In the genomic region with DNA sequence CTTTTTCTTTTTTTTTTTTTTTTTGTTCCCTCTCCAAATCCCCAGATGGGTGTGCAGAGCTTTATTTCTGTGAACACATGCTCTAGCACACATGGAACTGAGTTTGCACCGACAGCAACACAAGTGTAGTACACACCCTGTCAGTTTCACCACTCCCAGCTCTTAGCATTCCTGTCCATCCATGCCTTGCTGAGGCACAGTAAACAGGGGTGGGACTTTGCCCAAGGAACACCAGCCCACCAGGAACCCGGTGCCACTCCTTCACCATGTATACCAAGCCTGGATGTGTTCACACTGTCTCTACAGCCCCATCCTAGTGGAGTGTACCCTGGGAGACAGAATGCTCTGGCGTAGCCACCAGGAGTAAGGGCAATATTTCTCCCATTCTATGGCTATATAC, we compare ENCODE assay signal across 14 mouse cellular contexts. TPM values are rescaled to one million over a fixed set of nuclear protein-coding genes. Genes with fewer than 3 reads are reported as not detected.
DNase-seq lines count a peak whose midpoint lies in the region; ATAC-seq and TF ChIP-seq lines count a peak whose summit lies in the region.
"Had no signal": no experiment of that assay in that cellular context is flagged by ENCODE, and none has a peak within 500 bp of the region (broad histone marks: within the 10 kb centered on the region; RNA-seq: fewer than 3 reads in every experiment).

No protein-coding gene starts in this region.

- H3K36me3 ChIP-seq in intestine, postnatal 0 days (ENCODE audit: control insufficient read depth, insufficient read depth) = peaks cover 25% of the 10 kb centered on the region

- H3K9ac ChIP-seq in intestine, postnatal 0 days (ENCODE audit: low read depth, low read length) = no peak overlapping the region

- no peak for TF ChIP-seq CTCF in intestine, postnatal 0 days (IDR thresholded peaks at IDR 0.05; ENCODE audit: low read depth)

- peak; percentile 50 for DNase-seq in layer of hippocampus, adult 9-11 months
- DNase-seq in layer of hippocampus, adult 8-10 months (ENCODE audit: low spot score in 2 of 2) = no peak
- peak; percentile 35 for DNase-seq in right cerebral cortex, postnatal 25 days
- DNase-seq in right cerebral cortex, postnatal 14 days = no peak
- no peak for DNase-seq in c-Kit-positive CD71-positive TER-119-positive erythroid progenitor cells, embryonic 14.5 days (ENCODE audit: low spot score)
- no peak for DNase-seq in adrenal gland, adult (ENCODE audit: inconsistent age in 2 of 2, low spot score in 1 of 2)
- DNase-seq in heart, postnatal 14 days = no peak
- DNase-seq: adrenal gland, postnatal 36 days; cerebellum, adult 2 months; kidney, postnatal 36 days; spleen, adult 18-20 months; thymus, adult 18-20 months had no signal

- H3K27me3 ChIP-seq in intestine, postnatal 0 days (replicated peaks; ENCODE audit: control insufficient read depth, insufficient read depth, low read length) = no peaks in the 10 kb centered on the region

- H3K27ac ChIP-seq in intestine, postnatal 0 days (ENCODE audit: low read depth, low read length) = no peak overlapping the region
- H3K27ac ChIP-seq: heart, embryonic 15.5 days had no signal

- intact Hi-C loops in heart, postnatal 14 days (cut with DNase I) = no loop called here

- WGBS in intestine, postnatal 0 days = 32% methylated on average over 3 of the region's 3 CpGs

- no peaks in the 10 kb centered on the region for H3K9me3 ChIP-seq in intestine, postnatal 0 days (ENCODE audit: control insufficient read depth)
- H3K9me3 ChIP-seq: heart, embryonic 15.5 days had no signal

- ATAC-seq in intestine, postnatal 0 days = peak; percentile 10; the same call in 1 of the 2 replicates

- 0 out of 2 replicates have a peak, but pooled peaks cover 3% of the 10 kb centered on the region for H3K4me1 ChIP-seq in intestine, postnatal 0 days (replicated peaks; ENCODE audit: control insufficient read depth, insufficient read depth, low read length)

- H3K4me3 ChIP-seq in intestine, postnatal 0 days (ENCODE audit: low read depth, low read length) = no peak overlapping the region

- peak overlapping the region; percentile 99; the same call in 1 of the 2 replicates for H3K4me2 ChIP-seq in intestine, postnatal 0 days (replicated peaks; ENCODE audit: low read depth)

RNA-seq across cellular contexts. Expression of a gene that starts 0.9 kb away (rescaled TPM):
- total RNA-seq in layer of hippocampus, adult 8-10 months (2022) = 100 to 1,000 TPM; 171 to 203 (median 197) TPM
- 0.69 and 0.80 TPM in 2 replicates for polyA plus RNA-seq in intestine, postnatal 0 days (2015; fragmentation: Nextera tagmentation; extraction: Ambion mirVana)
- 1 to 10 TPM in 1 of 2 experiments, under 1 TPM in 1; 0.61 to 1.0 TPM for total RNA-seq in heart, postnatal 14 days (2021)

RNA-seq across cellular contexts. Expression of a gene that starts 27.7 kb away (rescaled TPM):
- 10 to 100 TPM; 69.4 to 86.8 (median 80.7) TPM for total RNA-seq in layer of hippocampus, adult 8-10 months (2022)
- 3.9 and 5.0 TPM in 2 replicates for polyA plus RNA-seq in intestine, postnatal 0 days (2015; fragmentation: Nextera tagmentation; extraction: Ambion mirVana)
- 10 to 100 TPM in 1 of 2 experiments, 1 to 10 TPM in 1; 8.2 to 10.6 TPM for total RNA-seq in heart, postnatal 14 days (2021)

RNA-seq across cellular contexts. Expression of a gene that starts 31.0 kb away (rescaled TPM):
- total RNA-seq in layer of hippocampus, adult 8-10 months (2022) = 10 to 100 TPM; 50.5 to 64.9 (median 59.4) TPM
- polyA plus RNA-seq in intestine, postnatal 0 days (2015; fragmentation: Nextera tagmentation; extraction: Ambion mirVana) = 10.8 and 12.4 TPM in 2 replicates
- total RNA-seq in heart, postnatal 14 days (2021) = 10 to 100 TPM; 23.6 to 25.0 TPM

RNA-seq across cellular contexts. Expression of a gene that starts 40.4 kb away (rescaled TPM):
- 100 to 1,000 TPM; 140 to 201 (median 177) TPM for total RNA-seq in layer of hippocampus, adult 8-10 months (2022)
- polyA plus RNA-seq in intestine, postnatal 0 days (2015; fragmentation: Nextera tagmentation; extraction: Ambion mirVana) = 12.6 and 15.1 TPM in 2 replicates
- total RNA-seq in heart, postnatal 14 days (2021) = 10 to 100 TPM; 71.2 to 71.8 TPM

Comparison
In these comparisons a context has a peak if more than half of its experiments do, and no peak if none do; other contexts are left out.
1. DNase-seq: peak in layer of hippocampus, adult 9-11 months (single experiment) and right cerebral cortex, postnatal 25 days (single experiment); none in layer of hippocampus, adult 8-10 months (0 of 2), right cerebral cortex, postnatal 14 days (single experiment), c-Kit-positive CD71-positive TER-119-positive erythroid progenitor cells, embryonic 14.5 days (single experiment), adrenal gland, adult (0 of 2) and heart, postnatal 14 days (0 of 2).
2. RNA of a gene that starts 0.9 kb away (total RNA-seq): 171 to 203 TPM in layer of hippocampus, adult 8-10 months; 0.61 to 1.0 TPM in heart, postnatal 14 days; every median in the first group is over 10 times any median in the second.
3. RNA of a gene that starts 27.7 kb away (total RNA-seq): 69.4 to 86.8 TPM in layer of hippocampus, adult 8-10 months; 8.2 to 10.6 TPM in heart, postnatal 14 days; every median in the first group is over 4 times any median in the second.